Mouse (Mus musculus): ENCODE measurements at regions not wholly inside any gene's neighbourhood (a gene's known extent, or its start where the extent isn't known, plus 50 kb on each side); places are given as distances from the start of the nearest gene placed in this dataset.

GRCm38 (mm10) chr16:93288036-93288435 lies 315.8 kb downstream of the Setd4 start:
- no peak for DNase-seq
- intact Hi-C loops (cut with DNase I): no loop called here

GRCm38 (mm10) chr16:93287520-93287919 lies 316.3 kb downstream of the Setd4 start:
- intact Hi-C loops (cut with DNase I): no loop called here
- DNase-seq: no peak

- intact Hi-C loops (cut with DNase I): no loop called here
- DNase-seq: peak; percentile 10
These were observed 317.0 kb downstream of the Setd4 start for GRCm38 (mm10) chr16:93286816-93287215.

GRCm38 (mm10) chr16:93285191-93285590 lies 318.7 kb downstream of the Setd4 start:
- DNase-seq: no peak
- intact Hi-C loops (cut with DNase I): no loop called here

GRCm38 (mm10) chr16:93281715-93282114 lies 322.1 kb downstream of the Setd4 start:
- DNase-seq: peak; percentile 9
- intact Hi-C loops (cut with DNase I): no loop called here

GRCm38 (mm10) chr16:93272636-93273035 lies 331.2 kb downstream of the Setd4 start:
- intact Hi-C loops (cut with DNase I): no loop called here
- no peak for DNase-seq

GRCm38 (mm10) chr16:93272146-93272545 lies 331.7 kb downstream of the Setd4 start:
- intact Hi-C loops (cut with DNase I): no loop called here
- no peak for DNase-seq

- intact Hi-C loops (cut with DNase I): no loop called here
These were observed 339.7 kb downstream of the Setd4 start for GRCm38 (mm10) chr16:93264061-93264585.

GRCm38 (mm10) chr16:93263141-93263815 lies 340.6 kb downstream of the Setd4 start:
- no peak for DNase-seq
- intact Hi-C loops (cut with DNase I): no loop called here

More at GRCm38 (mm10) chr16:93264061-93264585, 339.7 kb downstream of the Setd4 start:
- no peak for DNase-seq

GRCm38 (mm10) chr16:93246825-93247224 lies 357.0 kb downstream of the Setd4 start:
- intact Hi-C loops (cut with DNase I): no loop called here

GRCm38 (mm10) chr16:93245738-93246137 lies 358.1 kb downstream of the Setd4 start:
- no peak for DNase-seq
- intact Hi-C loops (cut with DNase I): no loop called here

More at GRCm38 (mm10) chr16:93246825-93247224, 357.0 kb downstream of the Setd4 start:
- peak; percentile 66 for DNase-seq

GRCm38 (mm10) chr16:93238898-93239297 lies 365.0 kb downstream of the Setd4 start:
- DNase-seq: no peak
- intact Hi-C loops (cut with DNase I): no loop called here

GRCm38 (mm10) chr16:93238326-93238725 lies 365.5 kb downstream of the Setd4 start:
- DNase-seq: no peak
- intact Hi-C loops (cut with DNase I): no loop called here

- DNase-seq: no peak
- intact Hi-C loops (cut with DNase I): no loop called here
These were observed 378.2 kb downstream of the Setd4 start for GRCm38 (mm10) chr16:93225644-93226043.

GRCm38 (mm10) chr16:93225196-93225595 lies 378.7 kb downstream of the Setd4 start:
- no peak for DNase-seq
- intact Hi-C loops (cut with DNase I): no loop called here

GRCm38 (mm10) chr16:93219731-93220130 lies 384.1 kb downstream of the Setd4 start:
- DNase-seq: no peak
- intact Hi-C loops (cut with DNase I): no loop called here

GRCm38 (mm10) chr16:93218402-93218801 lies 385.5 kb downstream of the Setd4 start:
- DNase-seq: no peak

GRCm38 (mm10) chr16:93217600-93218226 lies 386.1 kb downstream of the Setd4 start:
- intact Hi-C loops (cut with DNase I): no loop called here
- DNase-seq: no peak

More at GRCm38 (mm10) chr16:93218402-93218801, 385.5 kb downstream of the Setd4 start:
- intact Hi-C loops (cut with DNase I): no loop called here

- intact Hi-C loops (cut with DNase I): no loop called here
- no peak for DNase-seq
These were observed 388.2 kb downstream of the Setd4 start for GRCm38 (mm10) chr16:93215630-93216029.

- intact Hi-C loops (cut with DNase I): no loop called here
- DNase-seq: no peak
These were observed 387.7 kb upstream of the Runx1 start for GRCm38 (mm10) chr16:93213618-93214017.

- DNase-seq: no peak
- intact Hi-C loops (cut with DNase I): no loop called here
These were observed 381.7 kb upstream of the Runx1 start for GRCm38 (mm10) chr16:93207675-93208074.

GRCm38 (mm10) chr16:93207217-93207616 lies 381.3 kb upstream of the Runx1 start:
- intact Hi-C loops (cut with DNase I): no loop called here
- DNase-seq: no peak

Measured in left cerebral cortex, postnatal 4 days (tissue).